Mouse (Mus musculus) left cerebral cortex, adult 8-10 months (tissue): ENCODE measurements at regions not wholly inside any gene's neighbourhood (a gene's known extent, or its start where the extent isn't known, plus 50 kb on each side); places are given as distances from the start of the nearest gene placed in this dataset.

Experiments
- DNase-seq, 2 experiments: peaks; one replicate each; pipeline ENCODE4 v3.0.0; 2022; ENCODE audit warnings: low spot score in 2 of 2

DNA sequence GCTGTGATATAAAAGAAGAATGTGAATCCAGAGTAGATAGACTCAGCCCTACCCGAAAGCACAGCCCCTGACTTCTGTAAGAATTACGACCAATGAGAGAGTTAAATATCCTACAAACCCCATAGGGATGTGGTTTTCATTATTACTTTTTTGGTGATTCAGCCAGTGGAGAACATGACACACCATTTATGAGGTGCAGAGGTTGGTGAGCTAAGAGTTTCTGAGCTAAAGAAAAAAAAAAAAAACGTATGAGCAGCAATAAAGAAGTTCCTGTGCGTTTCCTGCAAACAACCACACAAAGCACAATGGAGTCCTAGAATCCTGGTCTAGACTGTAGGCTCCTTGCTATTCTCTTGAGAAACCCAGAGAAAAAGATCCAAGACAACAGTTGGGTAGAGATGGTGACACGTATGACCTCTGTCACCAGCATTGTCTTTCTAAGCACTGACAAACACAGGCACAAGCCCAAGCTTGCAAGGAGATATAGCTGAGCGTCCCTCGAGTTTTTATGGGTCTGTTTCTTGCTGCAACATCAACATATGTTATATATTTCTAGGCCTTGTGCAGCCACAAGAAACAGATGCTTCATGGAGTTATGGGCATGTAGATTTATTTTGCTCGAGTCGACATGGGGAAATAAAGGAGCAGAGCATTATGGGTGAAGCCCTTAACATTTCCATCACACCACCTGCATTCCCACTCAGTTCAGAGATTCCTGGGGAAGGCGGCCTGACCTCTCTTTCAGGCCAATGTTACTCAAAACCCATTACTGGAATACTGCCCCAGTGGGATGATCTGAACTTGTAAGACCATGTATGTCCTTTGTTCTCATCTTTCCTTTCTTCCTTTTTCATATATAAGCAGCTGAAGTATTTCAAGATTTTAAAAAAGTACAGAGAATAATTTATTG is 263.1 kb upstream of the Lyplal1 start:
- DNase-seq, result no peak

DNA sequence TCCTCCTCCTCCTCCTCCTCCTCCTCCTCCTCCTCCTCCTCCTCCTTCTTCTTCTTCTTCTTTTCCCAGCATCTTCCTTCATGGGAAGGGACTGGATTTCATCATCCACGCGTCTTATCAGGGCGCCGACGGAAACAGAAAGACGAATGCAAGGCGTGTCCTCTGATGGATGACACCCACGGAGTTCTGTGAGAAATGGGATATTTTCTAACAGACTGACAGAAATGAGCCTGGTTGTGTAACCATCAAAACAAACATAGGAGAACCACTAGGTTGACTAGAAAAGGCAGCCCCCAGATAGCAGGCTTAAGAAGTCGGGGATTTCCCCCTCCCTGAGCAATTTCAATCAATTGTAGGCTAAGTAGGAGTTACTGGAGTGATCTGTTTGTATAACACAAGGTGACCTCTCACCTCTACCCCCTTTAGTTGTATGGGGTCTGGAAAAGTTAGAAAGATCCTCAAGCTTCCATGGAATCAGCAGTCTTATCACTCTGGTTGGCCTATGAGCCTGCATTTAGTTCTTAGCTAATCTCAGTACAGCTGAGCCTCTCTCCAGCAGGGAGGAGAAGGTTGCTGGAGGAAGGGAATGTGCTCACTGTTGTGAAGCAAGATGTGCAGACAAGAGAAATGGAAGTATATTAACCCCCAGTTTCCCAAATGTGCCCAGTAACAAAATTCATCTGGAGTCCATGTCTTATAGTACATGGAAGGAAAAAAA is 260.0 kb upstream of the Lyplal1 start:
- DNase-seq, result no peak

- no peak for DNase-seq
These were observed 257.0 kb upstream of the Lyplal1 start for GRCm38 (mm10) chr1:186374009-186374649.

DNA sequence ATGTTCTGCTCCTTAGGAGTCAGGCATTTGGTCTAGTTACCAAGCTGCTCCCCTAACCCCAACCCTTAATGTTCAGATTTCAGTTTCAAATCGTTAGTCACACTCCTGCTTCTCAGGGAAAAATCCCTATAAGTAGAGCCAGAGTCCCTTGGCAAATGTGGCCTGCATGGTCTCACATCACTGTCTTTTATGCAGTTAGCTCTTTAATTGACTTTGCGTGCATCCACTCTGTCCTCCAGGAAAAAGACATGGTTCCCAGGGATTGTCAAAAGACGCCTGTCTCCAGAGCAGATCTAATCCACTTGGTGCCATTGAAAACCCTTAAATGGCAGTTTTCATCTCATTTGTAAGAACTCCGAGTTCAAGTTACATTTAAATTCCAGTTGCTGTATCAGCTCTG is 256.3 kb upstream of the Lyplal1 start:
- no peak for DNase-seq

GRCm38 (mm10) chr1:186372770-186373353 is 255.8 kb upstream of the Lyplal1 start:
- DNase-seq, result no peak

GRCm38 (mm10) chr1:186363356-186363755 is 246.2 kb upstream of the Lyplal1 start:
- no peak for DNase-seq

- no peak for DNase-seq
These were observed 241.0 kb upstream of the Lyplal1 start for GRCm38 (mm10) chr1:186358011-186358670.

GRCm38 (mm10) chr1:186354742-186355141 is 237.6 kb upstream of the Lyplal1 start:
- no peak for DNase-seq

DNA sequence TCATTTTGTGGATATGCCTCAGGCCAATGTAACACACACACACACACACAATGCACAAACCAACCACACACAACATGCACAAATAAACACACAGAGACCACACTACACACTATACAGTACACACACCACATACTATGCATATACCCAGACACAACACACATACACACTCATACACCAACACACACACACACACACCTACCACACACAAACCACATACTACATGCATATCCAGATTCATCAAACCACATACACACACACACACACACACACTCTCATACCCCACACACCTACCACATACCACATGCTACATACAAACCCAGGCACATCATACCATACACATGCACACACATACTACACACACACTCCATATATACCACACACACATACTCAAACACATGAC is 237.0 kb upstream of the Lyplal1 start:
- no peak for DNase-seq

- DNase-seq, result no peak
These were observed 233.3 kb upstream of the Lyplal1 start for GRCm38 (mm10) chr1:186350381-186350780.

DNA sequence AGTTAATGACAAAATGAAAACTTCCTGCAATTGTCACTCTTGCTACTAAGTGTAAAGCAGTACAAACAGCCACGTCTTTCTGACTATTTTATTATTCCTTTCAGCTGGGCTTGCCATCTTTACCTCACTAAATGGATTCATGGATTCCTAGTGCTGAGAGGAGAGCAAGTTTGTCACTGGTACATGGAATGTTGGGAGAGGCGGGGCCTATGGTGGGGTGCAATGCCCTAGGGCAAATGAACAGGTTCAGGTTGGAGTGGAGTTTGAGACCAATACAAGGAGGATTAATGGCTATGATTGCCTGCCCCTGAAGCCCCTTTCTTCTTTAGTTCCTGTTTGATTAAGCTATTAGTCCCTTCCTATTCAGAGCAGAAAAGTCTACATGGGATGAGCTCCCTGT is 232.9 kb upstream of the Lyplal1 start:
- no peak for DNase-seq

- DNase-seq, result no peak
These were observed 230.5 kb upstream of the Lyplal1 start for GRCm38 (mm10) chr1:186347413-186348147.

GRCm38 (mm10) chr1:186345449-186345848 is 228.3 kb upstream of the Lyplal1 start:
- peak in 1 of 2 experiments; percentile 9 for DNase-seq

DNA sequence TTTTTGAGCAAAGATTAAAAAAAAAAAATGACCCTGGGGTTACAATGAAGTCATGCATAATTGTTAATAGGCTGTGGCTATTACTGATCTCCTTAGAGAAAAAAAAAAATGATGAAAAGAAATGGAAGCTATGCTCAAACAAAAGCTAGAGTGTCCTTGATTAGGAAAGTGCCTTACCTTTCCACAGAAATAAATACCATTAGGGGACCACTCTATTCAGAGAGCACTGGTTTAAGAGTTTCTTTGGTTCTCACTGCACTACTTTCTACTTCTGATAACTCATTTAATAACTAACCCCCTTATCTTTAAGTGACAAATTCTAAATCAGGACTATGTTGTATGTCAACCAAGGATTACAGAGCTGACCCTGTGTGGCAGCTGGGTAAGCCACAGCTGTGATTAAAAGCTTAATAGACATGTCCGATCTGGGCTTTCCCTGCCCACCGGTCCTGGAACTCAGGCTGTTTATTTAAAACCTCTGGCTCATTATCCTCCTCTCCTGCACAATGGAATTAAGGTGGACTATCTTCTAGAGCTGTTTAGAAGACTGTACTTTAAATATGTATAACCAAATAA is 225.9 kb upstream of the Lyplal1 start:
- DNase-seq, result no peak

DNA sequence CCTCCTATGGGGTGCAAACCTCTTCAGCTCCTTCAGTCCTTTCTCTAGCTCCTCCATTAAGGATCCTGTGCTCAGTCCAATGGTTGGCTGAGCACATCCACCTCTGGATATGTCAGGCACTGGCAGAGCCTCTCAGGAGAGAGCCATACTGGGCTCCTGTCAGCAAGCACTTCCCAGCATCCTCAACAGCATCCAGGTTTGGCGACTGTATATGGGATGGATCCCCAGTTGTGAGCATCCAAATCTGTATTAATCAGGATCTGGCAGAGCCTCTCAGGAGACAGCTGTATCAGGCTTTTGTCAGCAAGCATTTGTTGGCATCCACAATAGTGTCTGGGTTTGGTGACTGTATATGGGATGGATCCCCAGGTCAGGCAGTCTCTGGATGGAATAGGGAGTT is 225.3 kb upstream of the Lyplal1 start:
- no peak for DNase-seq

- DNase-seq, result no peak
These were observed 224.8 kb upstream of the Lyplal1 start for GRCm38 (mm10) chr1:186341878-186342277.

DNA sequence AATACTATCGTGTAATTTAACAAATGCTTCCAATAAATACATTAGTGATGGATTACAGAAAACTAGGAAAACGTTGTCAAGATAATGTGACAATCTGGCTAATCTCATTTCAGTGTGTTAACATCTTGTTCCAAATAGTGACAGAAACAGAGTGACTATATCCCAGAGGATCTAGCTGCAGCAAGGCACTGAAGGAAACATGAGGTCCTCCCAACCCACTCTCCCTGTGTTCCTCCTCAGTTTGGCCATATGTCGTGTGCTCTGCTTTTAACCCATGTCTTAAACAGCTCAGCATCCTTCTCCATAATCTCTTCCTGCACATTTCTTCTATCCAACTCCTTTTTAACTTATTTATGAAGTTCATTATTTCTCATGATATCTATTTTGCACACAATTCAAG is 223.6 kb upstream of the Lyplal1 start:
- DNase-seq, result no peak

DNA sequence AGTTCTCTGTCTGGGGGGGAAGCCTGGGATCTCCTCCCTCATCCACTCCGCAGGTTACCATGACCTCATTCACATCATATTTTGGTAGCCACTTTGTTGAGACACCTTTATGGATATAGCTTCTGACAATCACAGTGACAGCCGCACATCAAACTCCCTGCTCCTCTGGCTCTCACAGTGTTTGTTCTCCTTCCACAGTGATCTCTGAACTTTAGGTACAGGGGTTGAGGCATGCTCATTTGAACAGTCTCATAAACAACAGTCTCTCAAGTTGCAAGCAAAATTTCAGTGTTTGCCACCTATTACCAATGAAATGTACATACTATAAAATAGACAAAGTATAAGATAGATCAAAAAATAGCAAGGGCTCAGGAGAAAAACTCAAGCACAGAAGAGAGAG is 200.2 kb upstream of the Lyplal1 start:
- DNase-seq, result no peak

DNA sequence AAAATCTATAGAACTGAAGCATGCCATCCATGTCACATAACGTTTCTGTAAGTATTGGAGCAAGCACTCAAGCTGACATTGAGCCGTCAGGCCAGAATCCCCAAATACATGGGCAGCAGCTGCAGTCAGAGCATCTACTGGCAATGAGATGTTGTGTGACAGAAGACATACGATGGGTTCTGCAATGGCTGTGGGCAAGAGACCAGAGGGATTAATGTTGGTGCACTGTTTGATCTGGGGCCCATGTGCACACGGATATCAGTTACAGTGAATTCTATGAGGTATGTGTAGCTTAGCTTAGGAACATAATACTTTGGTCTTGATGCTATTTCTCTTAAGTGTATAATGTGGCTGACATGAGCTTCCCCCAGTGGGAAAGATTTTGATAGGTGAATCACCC is 197.1 kb upstream of the Lyplal1 start:
- no peak for DNase-seq

GRCm38 (mm10) chr1:186312698-186313097 is 195.6 kb upstream of the Lyplal1 start:
- DNase-seq, result no peak
